Mouse (Mus musculus): ENCODE results near the gene Kif12.

DNA sequence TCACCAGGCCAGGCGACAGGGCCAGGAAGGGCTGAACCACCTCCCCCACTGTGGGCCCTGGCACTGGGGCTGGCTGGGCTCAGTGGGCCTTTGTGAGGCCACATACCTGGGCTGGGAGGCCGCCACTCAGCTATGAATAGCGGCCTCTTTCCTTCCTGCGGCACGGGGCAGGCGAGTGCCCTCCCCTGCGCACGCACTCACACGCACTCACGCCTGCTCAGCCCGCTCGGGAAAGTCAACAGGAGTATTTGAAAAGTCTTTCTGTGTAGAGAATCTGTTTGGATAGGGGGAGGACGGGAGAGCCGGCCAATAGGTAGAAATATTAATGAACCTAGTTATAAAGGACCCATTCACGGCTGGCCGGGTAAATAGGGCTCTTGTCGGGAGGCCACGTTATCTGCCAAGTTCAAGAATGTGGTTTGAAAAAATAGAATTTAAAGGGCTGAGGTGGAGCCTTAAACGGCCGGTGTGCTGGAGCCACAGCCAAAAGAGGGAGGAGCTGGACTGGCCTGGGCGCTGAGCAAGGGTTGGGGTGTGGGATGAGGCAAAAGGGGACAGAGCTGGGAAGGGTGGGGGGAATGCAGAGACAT is 14.4 kb upstream of the Kif12 start:
- no peak for TF ChIP-seq CTCF (IDR thresholded peaks at IDR 0.05; ENCODE audit: borderline replicate concordance, extremely low read depth, insufficient read depth, insufficient read length)
- TF ChIP-seq POLR2A (IDR thresholded peaks at IDR 0.05; ENCODE audit: borderline replicate concordance, extremely low read depth, insufficient read depth, insufficient read length, poor library complexity, severe bottlenecking) = no peak
